Mouse (Mus musculus): Measurements from ENCODE around the gene Rpl7l1.

- no peak for TF ChIP-seq CTCF (IDR thresholded peaks at IDR 0.05; ENCODE audit: extremely low read depth, insufficient read depth, insufficient read length, insufficient replicate concordance)
- peak; percentile 23; the same call in 1 of the 2 replicates for TF ChIP-seq POLR2A (IDR thresholded peaks at IDR 0.05; ENCODE audit: low read depth, low read length)
These were observed 31.2 kb downstream of the Rpl7l1 start for GRCm38 (mm10) chr17:46751056-46751793.
